In genomic region chr2:173174569-173174968, GRCm38 (mm10) we compare ENCODE assay signal across 11 mouse cellular contexts. TPM values are rescaled to one million over a fixed set of nuclear protein-coding genes. Genes with fewer than 3 reads are reported as not detected.
DNase-seq lines count a peak whose midpoint lies in the region; ATAC-seq and TF ChIP-seq lines count a peak whose summit lies in the region.
"Had no signal": no experiment of that assay in that cellular context is flagged by ENCODE, and none has a peak within 500 bp of the region (broad histone marks: within the 10 kb centered on the region; RNA-seq: fewer than 3 reads in every experiment).

No protein-coding gene starts in this region.

- DNase-seq in heart, postnatal 10 days: no peak
- peak; percentile 0 for DNase-seq in ovary, adult 18-20 months (ENCODE audit: low spot score)
- no peak for DNase-seq in ovary, postnatal 14 days (ENCODE audit: low spot score)
- DNase-seq in limb, embryonic 14.5 days (ENCODE audit: low spot score): no peak
- no peak for DNase-seq in lung, adult 18-20 months
- no peak for DNase-seq in adrenal gland, postnatal 4 days (ENCODE audit: low spot score in 2 of 2)
- DNase-seq: B cell, adult 2 months had no signal

- WGBS in heart, embryonic 11.5 days (ENCODE audit: insufficient replicate concordance): 41% methylated on average over 1 of the region's 1 CpGs
- 67% methylated on average over 1 of the region's 1 CpGs for WGBS in limb, embryonic 14.5 days
- WGBS in stomach, embryonic 16.5 days: 18% methylated on average over 1 of the region's 1 CpGs

- no peak overlapping the region for H3K9ac ChIP-seq in heart, embryonic 11.5 days (ENCODE audit: low read depth, low read length)
- H3K9ac ChIP-seq in limb, embryonic 14.5 days (ENCODE audit: low read depth, low read length, severe bottlenecking): no peak overlapping the region
- H3K9ac ChIP-seq in stomach, embryonic 16.5 days (ENCODE audit: low read length): peak overlapping the region; percentile 24; the same call in 1 of the 2 replicates

- H3K36me3 ChIP-seq in heart, embryonic 11.5 days (ENCODE audit: control insufficient read depth, insufficient read depth, low read length): no peaks in the 10 kb centered on the region
- H3K36me3 ChIP-seq in limb, embryonic 14.5 days (ENCODE audit: control insufficient read depth, insufficient read depth, low read length): no peaks in the 10 kb centered on the region
- no peaks in the 10 kb centered on the region for H3K36me3 ChIP-seq in stomach, embryonic 16.5 days (ENCODE audit: control insufficient read depth, insufficient read depth, low read length)

- peak overlapping the region; percentile 34 for H3K4me3 ChIP-seq in heart, embryonic 11.5 days (ENCODE audit: low read depth, low read length)
- H3K4me3 ChIP-seq in limb, embryonic 14.5 days (replicated peaks; ENCODE audit: low read length): no peak overlapping the region
- no peak overlapping the region for H3K4me3 ChIP-seq in stomach, embryonic 16.5 days (replicated peaks; ENCODE audit: low read length)

- no peak for TF ChIP-seq POLR2A in limb, embryonic 14.5 days (IDR thresholded peaks at IDR 0.05; ENCODE audit: borderline replicate concordance, extremely low read depth, insufficient read depth, insufficient read length)

- intact Hi-C loops in heart, postnatal 10 days (cut with DNase I): no loop called here

- H3K4me1 ChIP-seq in heart, embryonic 11.5 days (ENCODE audit: control insufficient read depth, insufficient read depth, low read length): peaks cover 17% of the 10 kb centered on the region
- H3K4me1 ChIP-seq in limb, embryonic 14.5 days (ENCODE audit: control insufficient read depth, insufficient read depth, low read length): peaks cover 35% of the 10 kb centered on the region
- H3K4me1 ChIP-seq in stomach, embryonic 16.5 days (ENCODE audit: control insufficient read depth, insufficient read depth, low read length): peaks cover 35% of the 10 kb centered on the region

- peak overlapping the region; percentile 75 for H3K4me2 ChIP-seq in heart, embryonic 11.5 days
- H3K4me2 ChIP-seq in limb, embryonic 14.5 days (replicated peaks; ENCODE audit: low read depth, low read length, severe bottlenecking): peak overlapping the region; percentile 36; the same call in 1 of the 2 replicates
- H3K4me2 ChIP-seq in stomach, embryonic 16.5 days (ENCODE audit: low read depth, low read length): peak overlapping the region; percentile 52

- no peak overlapping the region for H3K27ac ChIP-seq in heart, embryonic 11.5 days (ENCODE audit: low read depth, low read length)
- H3K27ac ChIP-seq in limb, embryonic 14.5 days (replicated peaks; ENCODE audit: low read depth, low read length): peak overlapping the region; percentile 83; the same call in 1 of the 2 replicates
- peak overlapping the region; percentile 95 for H3K27ac ChIP-seq in stomach, embryonic 16.5 days (ENCODE audit: low read length)

- H3K9me3 ChIP-seq in heart, embryonic 11.5 days (replicated peaks; ENCODE audit: control insufficient read depth, low read length): no peaks in the 10 kb centered on the region; the same call in 1 of the 2 replicates
- 0 out of 2 replicates have a peak, but pooled peaks cover 3% of the 10 kb centered on the region for H3K9me3 ChIP-seq in limb, embryonic 14.5 days (ENCODE audit: control insufficient read depth, low read length)
- no peaks in the 10 kb centered on the region for H3K9me3 ChIP-seq in stomach, embryonic 16.5 days (replicated peaks; ENCODE audit: control insufficient read depth, low read length)

- peaks cover 6% of the 10 kb centered on the region; the same call in 1 of the 2 replicates for H3K27me3 ChIP-seq in heart, embryonic 11.5 days (ENCODE audit: control insufficient read depth, insufficient read depth, low read length)
- no peaks in the 10 kb centered on the region for H3K27me3 ChIP-seq in limb, embryonic 14.5 days (ENCODE audit: control insufficient read depth, insufficient read depth, low read length)
- no peaks in the 10 kb centered on the region for H3K27me3 ChIP-seq in stomach, embryonic 16.5 days (ENCODE audit: control insufficient read depth, insufficient read depth, low read length)

- no peak for ATAC-seq in heart, embryonic 11.5 days (replicated peaks; ENCODE audit: insufficient number of reproducible peaks, low FRiP score, low TSS enrichment)
- no peak for ATAC-seq in limb, embryonic 14.5 days (ENCODE audit: low FRiP score, low read depth)
- no peak for ATAC-seq in stomach, embryonic 16.5 days (ENCODE audit: insufficient read depth, low FRiP score)

RNA-seq across cellular contexts. Expression of gene Pck1, which starts 21.7 kb away (rescaled TPM):
- not detected in 2 replicates for polyA plus RNA-seq in heart, embryonic 11.5 days (2014; fragmentation: Nextera tagmentation; extraction: Ambion mirVana)
- total RNA-seq in heart, postnatal 10 days (2021): 10 to 100 TPM; 24.1 to 85.1 TPM
- polyA plus RNA-seq in limb, embryonic 14.5 days (2012; rRNA removed): 0.03 and 0.04 TPM in 2 replicates
- not detected in 2 replicates for polyA plus RNA-seq in limb, embryonic 14.5 days (2014; fragmentation: Nextera tagmentation; extraction: Ambion mirVana)
- polyA plus RNA-seq in stomach, embryonic 16.5 days (2015; fragmentation: Nextera tagmentation; extraction: Ambion mirVana): 2.0 and 2.3 TPM in 2 replicates
- 100 to 1,000 TPM; 190 to 200 TPM for total RNA-seq in adrenal gland, postnatal 4 days (2021)
- total RNA-seq: common myeloid progenitor, adult 5-6 weeks; monocyte, adult 5-6 weeks had no signal

RNA-seq across cellular contexts. Expression of gene Zbp1, which starts 44.2 kb away (rescaled TPM):
- not detected in 2 replicates for polyA plus RNA-seq in heart, embryonic 11.5 days (2014; fragmentation: Nextera tagmentation; extraction: Ambion mirVana)
- total RNA-seq in heart, postnatal 10 days (2021): under 1 TPM; 0.25 to 0.41 TPM
- polyA plus RNA-seq in limb, embryonic 14.5 days (2012; rRNA removed): 0.60 and 0.69 TPM in 2 replicates
- polyA plus RNA-seq in limb, embryonic 14.5 days (2014; fragmentation: Nextera tagmentation; extraction: Ambion mirVana): 0.33 and 0.65 TPM in 2 replicates
- 0.70 and 1.0 TPM in 2 replicates for polyA plus RNA-seq in stomach, embryonic 16.5 days (2015; fragmentation: Nextera tagmentation; extraction: Ambion mirVana)
- 1 to 10 TPM; 2.0 to 2.1 TPM for total RNA-seq in adrenal gland, postnatal 4 days (2021)

RNA-seq across cellular contexts. Expression of gene Ctcfl, which starts 55.2 kb away (rescaled TPM):
- 0.39 and 0.42 TPM in 2 replicates for polyA plus RNA-seq in heart, embryonic 11.5 days (2014; fragmentation: Nextera tagmentation; extraction: Ambion mirVana)
- under 1 TPM in 1 of 2 experiments, not detected in 1; 0.10 TPM for total RNA-seq in heart, postnatal 10 days (2021)
- 0.04 TPM in 1 of 2 replicates, not detected in the other for polyA plus RNA-seq in limb, embryonic 14.5 days (2012; rRNA removed)
- not detected in 2 replicates for polyA plus RNA-seq in limb, embryonic 14.5 days (2014; fragmentation: Nextera tagmentation; extraction: Ambion mirVana)
- polyA plus RNA-seq in stomach, embryonic 16.5 days (2015; fragmentation: Nextera tagmentation; extraction: Ambion mirVana): 0.17 and 0.43 TPM in 2 replicates
- not detected for total RNA-seq in adrenal gland, postnatal 4 days (2021)
- total RNA-seq: common myeloid progenitor, adult 5-6 weeks; monocyte, adult 5-6 weeks had no signal
